Mouse (Mus musculus) embryonic fibroblast, embryonic 13.5 days (primary cell): ENCODE measurements around the gene Bbs9.

Experiments
- CTCF ChIP-seq: IDR thresholded peaks from 2 replicates; pipeline ENCODE4 v1.5.1; 2011; ENCODE audit warnings: mild to moderate bottlenecking, control low read depth, low read length, moderate library complexity, borderline replicate concordance; ENCODE audit not compliant: insufficient read depth
- POLR2A ChIP-seq: IDR thresholded peaks from 2 replicates; pipeline ENCODE4 v1.6.1; 2011; ENCODE audit warnings: low read depth, mild to moderate bottlenecking, control low read depth, low read length, moderate library complexity

DNA sequence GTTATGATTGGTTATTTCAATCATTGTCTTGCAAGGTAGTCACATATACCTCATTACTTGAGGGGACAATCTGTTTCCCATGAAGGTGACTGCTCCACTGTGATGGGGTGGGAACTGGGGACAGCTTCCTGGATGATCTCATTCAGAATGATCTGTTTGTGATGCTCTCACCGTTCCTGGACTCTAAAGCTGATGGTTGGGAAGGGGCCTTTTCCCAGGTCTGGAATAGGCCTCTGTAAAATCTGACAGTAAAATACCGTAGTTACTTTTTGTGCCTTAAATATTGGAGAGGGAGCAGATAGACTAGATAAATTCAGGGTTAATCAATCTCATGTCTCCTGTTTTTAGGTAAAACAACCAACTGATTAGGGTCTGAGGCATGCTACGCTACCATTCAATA is 5.9 kb upstream of the Bbs9 start, which contains the start of gene Rp9:
- no peak for TF ChIP-seq POLR2A
- TF ChIP-seq CTCF = no peak
